Mouse (Mus musculus): ENCODE measurements at regions not wholly inside any gene's neighbourhood (a gene's known extent, or its start where the extent isn't known, plus 50 kb on each side); places are given as distances from the start of the nearest gene placed in this dataset.

GRCm38 (mm10) chr5:146657228-146657627, 72.2 kb upstream of the Gpr12 start:
- no peak for TF ChIP-seq CTCF (IDR thresholded peaks at IDR 0.05; ENCODE audit: control insufficient read depth, insufficient read depth, insufficient read length)
- no peak for TF ChIP-seq USF1 (IDR thresholded peaks at IDR 0.05; ENCODE audit: low read depth)
- no peak for TF ChIP-seq FOSL1 (IDR thresholded peaks at IDR 0.05; ENCODE audit: insufficient read depth, low read length, poor library complexity, severe bottlenecking)
- no peak for TF ChIP-seq MYOD1 (IDR thresholded peaks at IDR 0.05; ENCODE audit: control insufficient read depth, insufficient read length, low read depth)
- TF ChIP-seq MAX (IDR thresholded peaks at IDR 0.05), result no peak
- no peak for TF ChIP-seq CEBPB (IDR thresholded peaks at IDR 0.05; ENCODE audit: low read depth)
- no peak for TF ChIP-seq MYOG (IDR thresholded peaks at IDR 0.05; ENCODE audit: control insufficient read depth, extremely low read depth, insufficient read length)
